Mouse (Mus musculus) cerebellum, adult 9-11 months (tissue): ENCODE measurements at regions not wholly inside any gene's neighbourhood (a gene's known extent, or its start where the extent isn't known, plus 50 kb on each side); places are given as distances from the start of the nearest gene placed in this dataset.

Source experiments
- DNase-seq: peaks from one replicate; pipeline ENCODE4 v3.0.0; 2022

DNA sequence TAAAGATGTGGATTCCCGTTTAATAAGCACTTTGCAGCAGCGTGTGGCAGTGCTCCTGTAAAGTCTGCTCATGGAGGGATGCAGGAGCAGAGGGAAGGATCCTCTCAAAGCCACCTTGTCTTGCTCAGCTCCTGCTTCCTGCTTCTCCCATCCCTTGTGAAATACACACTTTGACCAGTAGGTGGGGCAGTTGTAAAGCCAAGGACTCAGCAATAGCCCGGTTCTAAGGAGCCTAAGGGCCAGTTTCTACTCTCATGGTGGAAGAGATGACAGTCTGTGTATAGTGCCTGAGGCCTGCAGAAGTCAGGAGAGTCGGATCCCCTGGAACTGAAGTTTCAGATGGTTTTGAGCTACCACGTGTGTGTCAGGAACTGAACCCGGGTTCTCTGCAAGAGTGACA lies 272.0 kb downstream of the Drd1 start:
- peak; percentile 51 for DNase-seq

DNA sequence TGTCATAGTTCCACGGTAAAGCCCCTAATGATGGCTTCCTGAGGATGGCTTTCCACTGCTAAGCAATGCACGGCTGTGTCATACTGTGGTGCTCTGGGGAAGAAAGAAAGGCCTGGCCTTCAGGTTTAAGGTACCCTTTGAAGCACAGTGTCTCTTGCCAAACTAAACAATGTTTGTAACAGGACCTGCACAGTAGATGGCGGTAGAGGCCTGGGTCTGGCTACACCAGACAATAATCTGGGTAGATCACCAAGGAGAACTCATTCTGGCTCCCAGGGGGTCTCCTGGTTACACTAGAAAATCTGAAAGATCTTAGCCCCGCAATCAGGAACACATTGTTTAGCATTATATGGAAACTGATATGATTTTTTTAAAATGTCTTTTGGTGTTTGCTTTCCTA lies 276.4 kb downstream of the Drd1 start:
- DNase-seq, result no peak

DNA sequence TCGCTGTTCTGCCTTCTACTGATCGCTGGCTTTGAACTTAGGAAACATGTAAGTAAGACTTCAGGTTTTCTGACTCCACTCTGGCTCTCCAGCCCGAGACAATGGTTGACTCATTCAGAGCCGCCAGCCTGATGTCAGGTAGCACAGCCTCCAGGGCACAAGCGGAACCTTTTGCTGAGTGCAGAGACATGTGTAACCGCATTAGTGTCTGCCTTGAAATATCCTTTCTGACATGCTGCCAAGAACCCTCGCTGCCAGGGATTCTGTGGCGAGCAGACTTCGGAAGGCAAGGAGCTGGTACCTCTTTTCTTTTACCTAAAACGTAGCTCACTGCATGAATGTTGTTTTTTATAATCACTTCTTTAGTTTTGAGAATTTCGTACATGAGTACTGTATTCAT lies 279.1 kb downstream of the Drd1 start:
- no peak for DNase-seq

DNA sequence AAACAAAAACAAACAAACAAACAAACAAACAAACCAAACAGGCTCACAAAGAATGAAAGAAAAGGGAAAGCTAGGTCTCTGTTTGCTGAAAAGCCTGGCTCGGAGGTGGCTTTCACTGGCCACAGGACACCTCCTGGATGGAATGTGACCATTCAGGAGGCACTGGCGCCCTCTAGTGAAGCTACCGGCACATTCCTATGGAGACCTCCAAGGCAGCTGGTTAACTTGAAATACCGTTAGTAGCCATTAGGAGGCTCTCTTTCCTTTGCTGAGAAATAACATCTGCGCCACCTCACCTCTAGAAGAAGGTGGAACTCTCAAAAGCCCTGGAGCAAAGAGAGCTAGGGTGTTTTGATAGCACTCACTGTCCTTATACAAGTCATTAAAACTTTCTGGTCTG lies 279.8 kb downstream of the Drd1 start:
- no peak for DNase-seq

DNA sequence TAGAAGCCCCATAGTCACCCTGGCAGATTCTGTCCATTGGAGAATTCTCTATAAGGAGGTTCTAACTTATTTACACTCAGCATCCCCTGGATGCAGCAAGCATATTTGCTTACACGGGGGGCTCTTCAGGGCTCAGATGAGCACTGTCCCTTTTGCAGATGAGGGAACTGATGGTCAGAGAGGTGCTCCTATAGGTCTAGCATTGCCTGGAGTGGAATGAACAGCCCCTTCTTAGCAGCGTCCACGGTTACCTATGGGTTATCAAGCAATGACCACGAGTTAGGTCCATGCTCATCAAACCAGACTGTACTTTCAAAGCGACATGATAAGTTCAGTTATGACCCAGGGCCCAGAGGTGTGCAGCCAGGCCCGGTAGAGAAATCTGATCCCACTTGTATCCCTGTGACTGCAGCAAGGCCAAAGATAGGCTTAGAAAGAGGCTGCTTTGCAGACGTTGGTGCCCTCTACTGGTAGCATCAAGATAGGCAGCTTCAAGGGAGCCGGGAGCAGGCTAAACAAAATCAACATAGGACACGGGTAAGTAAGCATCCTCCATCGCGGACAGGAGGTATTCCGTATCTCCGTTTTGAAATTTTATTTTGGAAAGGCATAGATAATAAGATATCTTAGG lies 290.8 kb downstream of the Drd1 start:
- DNase-seq, result peak; percentile 27

DNA sequence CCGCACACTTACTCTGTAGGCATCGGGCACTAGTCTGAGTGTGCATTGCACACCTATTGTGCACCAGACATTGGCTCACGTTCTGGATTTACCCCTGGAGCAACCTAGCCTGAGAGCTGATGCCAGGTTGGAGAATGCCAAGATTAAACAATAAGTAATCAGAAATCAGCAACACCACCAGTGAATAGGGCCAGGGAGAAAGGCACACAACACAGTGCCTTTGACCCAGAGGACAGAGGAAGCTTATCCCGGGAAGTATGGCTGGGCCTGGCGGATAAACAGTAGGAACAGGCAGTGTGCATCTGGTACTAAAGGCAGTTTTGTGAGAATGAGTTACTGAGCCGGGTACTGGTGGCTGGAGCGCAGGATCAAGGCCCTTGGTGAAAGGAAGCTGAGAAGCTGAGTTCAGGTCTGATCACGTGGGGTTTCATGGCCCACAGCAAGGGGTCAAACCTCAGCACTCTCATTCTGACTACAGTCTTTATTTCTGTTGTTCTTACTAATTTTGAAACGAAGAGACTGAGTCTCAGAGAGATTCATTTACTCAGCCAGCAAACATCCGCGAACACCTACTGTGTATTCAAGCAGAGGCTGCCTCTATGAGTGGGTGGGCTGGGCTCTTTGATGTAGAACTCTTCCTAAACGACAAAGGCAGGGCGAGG lies 284.8 kb upstream of the Msx2 start:
- no peak for DNase-seq

DNA sequence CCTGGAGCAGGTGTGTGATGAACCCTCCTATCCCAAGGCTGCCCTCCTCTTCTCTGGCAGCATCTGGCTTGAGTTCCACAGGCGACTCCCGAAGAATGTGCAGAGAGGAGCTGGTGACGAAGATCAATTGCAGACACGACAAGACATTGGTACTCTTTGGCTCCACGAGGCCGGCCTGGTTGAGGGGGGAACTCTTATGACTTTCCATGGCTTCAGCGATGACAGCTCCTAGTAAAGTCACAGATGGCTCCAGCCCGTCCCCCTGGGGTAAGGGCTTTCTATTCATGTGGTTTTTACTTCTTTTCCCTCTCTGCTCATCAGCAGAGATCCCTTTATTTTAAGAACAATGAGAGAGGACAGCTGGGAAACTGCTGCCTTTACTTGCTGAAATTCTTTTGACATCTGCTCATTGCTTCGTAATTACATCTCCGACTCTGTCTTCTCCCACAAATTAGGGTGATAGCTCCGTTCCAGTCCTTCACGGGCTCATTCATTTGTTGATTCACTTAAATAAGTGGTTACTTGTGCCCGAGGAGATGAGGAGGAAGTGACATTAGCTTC lies 284.2 kb upstream of the Msx2 start:
- no peak for DNase-seq

DNA sequence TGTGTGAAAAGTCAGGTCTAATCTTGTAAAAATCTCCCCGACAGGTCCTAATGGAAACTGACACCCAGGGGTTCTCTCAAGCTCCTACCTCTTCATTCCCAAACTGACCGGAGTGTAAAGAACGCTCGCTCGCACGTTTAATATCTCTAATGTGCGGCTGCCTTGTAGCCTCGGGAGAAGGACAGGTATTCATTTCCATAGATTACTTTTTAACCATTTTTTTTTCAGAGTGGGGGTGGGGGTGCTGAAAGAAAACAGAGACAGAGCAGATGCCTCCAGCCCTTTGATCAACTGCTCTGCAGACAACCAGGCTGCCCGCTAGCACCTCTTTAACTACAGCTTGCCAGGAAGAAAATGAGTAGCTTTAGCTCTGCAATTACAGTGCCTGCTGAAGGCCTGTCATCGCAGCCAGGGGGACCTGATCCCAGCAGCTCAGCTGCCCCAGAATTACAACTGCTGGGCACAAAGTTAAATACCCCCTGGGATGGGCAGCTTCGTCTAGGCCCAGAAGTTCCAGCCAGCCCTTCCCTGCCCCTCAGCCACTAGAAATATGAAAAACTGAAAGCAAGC lies 282.3 kb upstream of the Msx2 start:
- no peak for DNase-seq

DNA sequence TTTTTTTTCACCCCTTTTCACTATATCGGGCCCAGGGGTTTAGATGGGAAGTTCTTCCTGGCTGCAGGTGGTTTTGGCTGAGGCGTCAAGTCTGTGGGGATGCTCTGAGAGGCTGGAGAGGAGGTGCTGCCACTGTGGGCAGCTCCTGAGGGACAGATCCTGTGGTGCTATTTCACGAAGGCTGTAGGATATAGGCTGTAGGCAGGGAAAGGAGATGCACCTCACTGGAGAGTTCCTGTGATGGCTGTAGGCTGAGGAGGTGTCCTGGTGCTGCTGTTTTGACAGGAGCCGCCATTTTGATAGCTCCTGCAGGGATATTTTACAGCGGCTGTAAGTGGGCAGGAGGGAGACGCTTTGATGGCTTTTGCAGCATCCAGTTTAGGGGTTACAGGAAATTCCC lies 280.2 kb upstream of the Msx2 start:
- no peak for DNase-seq

DNA sequence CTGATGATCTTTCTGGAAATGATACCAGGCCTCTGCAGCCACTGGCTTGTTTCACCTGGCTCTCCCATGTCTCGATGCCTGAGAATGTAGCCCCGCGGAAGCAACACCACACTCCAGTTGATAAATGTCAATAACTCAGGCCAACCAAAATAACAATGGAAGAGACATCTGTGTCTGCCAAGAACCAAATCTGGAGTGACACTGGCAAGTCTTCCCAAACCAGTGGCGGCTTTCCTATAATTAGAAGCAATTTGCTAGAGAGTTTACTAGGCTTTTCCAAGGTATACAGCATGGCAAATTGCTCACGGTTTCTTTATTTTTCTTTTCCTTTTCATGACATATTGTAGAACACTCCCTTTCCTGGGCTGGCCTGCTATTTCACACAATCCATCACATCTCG lies 268.1 kb upstream of the Msx2 start:
- no peak for DNase-seq

DNA sequence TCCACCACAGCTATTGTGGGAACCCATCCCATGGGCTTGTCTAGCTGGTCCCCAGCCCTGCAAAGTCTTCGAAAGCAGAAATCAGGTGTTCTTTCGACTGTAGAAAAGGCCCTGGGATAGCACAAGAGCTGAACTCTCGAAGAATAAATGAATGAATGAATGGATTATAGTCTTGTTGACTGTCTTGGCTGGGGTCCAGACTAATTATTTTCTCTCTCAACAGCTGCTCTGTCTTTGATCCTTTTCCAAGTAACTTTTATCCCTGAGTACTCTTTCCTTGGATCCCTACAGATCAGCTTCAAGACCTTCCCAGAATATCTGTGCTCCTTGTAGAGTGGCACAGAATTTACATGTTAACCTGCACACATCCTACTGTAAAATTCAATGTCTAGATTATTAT lies 266.3 kb upstream of the Msx2 start:
- DNase-seq, result no peak

DNA sequence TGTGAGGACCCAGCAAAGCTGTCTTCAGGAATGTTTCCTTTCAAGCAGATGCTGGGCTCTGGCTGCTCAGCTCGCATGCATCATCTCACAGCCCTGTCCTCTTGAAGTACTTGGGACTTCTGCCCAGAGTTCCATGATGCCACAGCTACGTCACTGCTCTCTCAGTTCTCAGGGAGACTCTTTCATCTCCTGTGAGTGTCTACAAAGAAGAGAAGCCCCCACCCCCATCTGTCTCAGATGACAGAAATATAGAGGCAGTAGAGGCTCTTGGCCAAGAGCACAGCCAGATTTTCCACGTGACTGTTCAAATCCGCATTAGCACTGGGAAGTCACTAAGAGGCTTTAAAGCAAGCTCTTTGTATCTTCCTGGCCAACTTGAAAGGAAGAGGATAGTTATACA lies 262.1 kb upstream of the Msx2 start:
- DNase-seq, result no peak

DNA sequence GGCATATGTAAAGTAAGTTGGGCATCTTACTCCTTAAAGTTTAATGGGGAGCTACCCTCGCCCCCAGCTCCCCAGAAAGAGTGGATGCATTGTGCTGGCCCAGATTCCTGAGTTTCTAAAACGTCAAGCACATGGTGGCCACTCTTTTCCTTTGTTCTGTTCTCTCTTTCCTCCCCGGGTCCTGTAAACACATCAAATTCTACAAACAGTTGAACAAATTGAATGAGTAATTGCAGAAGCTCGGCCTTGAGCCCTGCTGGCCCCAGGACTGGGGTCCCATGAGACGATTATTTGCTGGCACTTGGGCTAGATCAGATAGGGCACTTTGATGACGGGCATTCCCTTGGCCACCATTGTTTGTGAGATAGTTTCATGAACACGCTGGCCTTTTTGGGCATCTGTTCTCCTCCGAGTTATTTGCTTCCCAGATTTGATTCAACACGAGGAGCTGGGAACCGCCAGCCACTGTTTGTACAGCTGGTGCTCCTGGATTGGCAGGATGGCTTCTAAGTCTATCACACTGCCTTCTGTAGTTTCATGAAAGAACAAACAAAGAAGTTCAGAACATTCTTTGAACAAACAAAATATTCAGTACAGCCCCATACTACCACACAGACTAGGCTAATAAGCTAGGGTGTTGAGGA lies 257.5 kb upstream of the Msx2 start:
- DNase-seq, result no peak

DNA sequence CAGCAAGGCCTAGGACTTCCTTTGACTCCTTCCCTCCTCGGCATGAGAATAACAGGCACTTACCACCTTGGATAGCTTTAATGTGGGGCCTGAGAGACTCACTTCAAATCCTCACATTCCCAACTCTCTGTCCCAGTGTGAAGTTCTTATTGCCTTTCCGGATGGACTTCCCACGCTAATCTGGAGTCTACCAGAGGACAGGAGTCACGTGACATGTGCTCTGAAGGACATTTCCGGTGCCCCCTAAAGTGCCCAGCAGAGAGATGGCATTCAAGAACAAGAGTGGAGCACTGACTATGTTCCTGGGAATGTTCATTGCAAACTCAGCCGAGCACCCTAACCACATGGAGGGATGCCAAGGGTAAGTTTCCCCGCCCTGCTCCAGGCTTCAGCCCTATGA lies 257.0 kb upstream of the Msx2 start:
- DNase-seq, result no peak

DNA sequence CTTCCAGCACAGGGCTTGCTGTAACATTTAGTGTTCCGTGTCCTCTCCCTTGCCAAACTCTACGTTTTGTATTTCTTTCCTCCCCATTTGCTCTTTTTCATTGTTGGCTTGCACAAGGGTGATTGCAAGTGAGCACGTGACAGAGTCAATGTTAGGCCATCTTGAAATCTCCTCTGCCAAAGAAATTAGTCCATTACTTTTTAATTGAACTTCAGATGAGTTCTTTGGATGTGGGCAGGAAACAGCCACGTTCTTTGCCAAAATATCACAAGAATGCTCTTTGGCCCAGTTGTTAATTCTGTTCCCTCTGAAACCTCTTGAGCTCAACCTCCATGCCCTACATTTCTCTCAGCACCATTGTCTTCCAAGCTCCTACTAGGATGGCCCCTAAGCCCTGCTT lies 253.2 kb upstream of the Msx2 start:
- DNase-seq, result no peak

DNA sequence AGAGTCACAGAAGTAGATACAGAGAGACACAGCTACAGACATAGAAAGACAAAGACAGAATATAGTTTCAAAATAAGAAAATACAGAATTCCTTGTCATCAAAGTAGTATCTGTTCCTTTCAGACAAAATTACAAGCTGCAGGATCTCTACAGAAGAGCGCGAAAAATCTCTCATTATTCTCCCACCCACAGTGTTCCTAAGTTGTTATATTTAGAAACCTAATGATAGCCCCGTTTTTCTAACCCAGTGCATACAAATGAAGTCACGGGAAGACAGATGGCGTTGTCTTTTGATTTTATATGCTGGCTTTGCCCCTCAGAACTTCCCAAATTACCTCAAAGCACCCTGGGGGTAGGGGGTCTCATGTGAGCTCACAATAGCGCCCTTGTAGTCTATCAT lies 250.0 kb upstream of the Msx2 start:
- no peak for DNase-seq

DNA sequence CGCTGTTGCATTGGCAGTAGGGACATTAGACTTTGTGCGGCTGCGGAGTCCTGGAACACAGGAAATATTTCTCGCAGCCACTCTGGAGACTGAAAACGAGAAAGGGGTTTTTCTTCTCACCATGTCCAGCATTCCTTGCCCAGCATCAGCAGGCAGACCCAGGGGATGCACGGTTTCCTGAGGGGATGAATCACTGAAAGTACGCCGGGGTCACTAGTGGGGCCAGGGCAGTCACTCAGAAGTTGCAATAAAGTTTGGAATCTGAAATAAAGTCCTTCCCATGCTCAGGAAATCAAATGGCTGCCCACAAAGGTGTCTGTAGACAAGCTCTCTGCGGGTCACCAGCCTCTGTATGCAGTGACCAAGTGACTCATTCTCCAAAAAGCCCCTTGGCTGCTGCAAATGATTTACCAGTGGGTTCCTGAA lies 248.2 kb upstream of the Msx2 start:
- DNase-seq, result no peak

DNA sequence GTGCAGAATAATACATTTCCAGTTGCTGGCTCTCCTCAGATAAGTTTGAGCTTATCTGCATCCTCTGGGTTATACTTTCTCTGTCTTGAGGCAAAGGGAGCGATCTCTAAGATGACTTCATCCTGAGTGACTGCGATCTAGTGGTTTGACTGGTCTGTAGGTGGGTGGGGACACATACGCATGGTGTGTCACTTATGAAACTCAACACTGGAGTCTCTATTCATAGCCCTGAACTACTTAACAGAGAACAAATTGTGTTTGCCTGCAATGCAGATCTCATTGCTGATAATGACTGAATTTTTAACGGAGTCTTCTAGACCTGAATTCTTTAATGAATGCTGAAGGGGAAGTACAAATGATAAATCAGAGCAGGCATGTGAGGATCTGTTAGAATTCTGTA lies 244.7 kb upstream of the Msx2 start:
- DNase-seq, result no peak

DNA sequence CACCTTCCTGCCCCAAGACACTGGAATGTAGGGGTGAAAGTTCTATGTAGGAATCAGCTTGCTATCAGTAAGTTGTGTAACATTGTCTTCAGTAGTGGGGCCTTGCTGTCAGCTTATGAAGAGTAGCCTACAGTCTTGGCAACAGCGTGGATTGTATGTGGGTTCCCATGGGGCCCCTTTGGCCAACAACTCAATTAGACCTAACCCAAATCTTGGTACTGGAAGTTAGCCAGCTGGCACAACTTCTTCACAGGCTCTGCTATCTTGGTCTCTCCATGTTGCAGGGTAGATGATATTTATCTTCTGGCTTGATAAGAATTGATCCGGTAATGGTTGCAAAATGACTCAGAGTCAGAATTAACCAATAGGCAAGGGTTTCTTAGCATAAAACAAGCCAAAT lies 244.2 kb upstream of the Msx2 start:
- no peak for DNase-seq

DNA sequence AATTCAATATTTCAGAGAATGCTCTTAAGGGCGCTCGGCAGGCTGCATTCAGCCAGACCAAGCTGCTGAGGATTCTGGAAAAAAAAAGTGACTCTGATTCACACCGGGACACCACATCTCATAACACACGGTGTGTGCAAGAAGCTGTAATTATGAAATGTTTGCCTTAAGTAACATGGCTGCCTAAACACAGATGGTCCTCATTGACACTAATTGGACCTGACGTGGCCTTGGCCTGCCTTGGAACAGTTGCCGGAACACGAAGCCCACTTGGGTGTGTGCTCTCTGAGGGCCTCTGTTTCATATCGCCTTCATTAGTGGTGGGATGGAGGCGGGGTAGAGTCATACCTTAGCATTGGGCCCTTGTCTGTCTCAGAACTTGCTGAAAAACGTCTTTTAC lies 236.2 kb upstream of the Msx2 start:
- DNase-seq, result no peak

DNA sequence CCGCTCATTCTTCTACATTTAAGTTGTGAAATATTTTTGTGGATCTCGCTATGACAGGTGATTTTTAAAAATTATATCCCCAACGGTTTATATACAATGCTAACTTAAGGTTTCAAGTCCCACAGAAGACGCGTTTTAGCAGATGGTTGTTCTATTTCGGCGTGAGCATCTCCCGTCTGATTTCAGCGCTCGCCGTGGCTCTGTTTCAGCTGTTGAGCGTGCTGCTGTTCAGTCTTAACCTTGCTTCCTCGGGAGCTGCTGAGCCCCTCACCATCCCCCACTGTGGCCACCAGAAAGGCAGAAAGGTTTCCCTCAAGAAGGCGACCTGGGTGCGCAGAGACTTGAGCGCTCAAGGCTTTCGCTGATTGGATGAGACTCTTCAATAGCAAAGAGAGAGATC lies 234.7 kb upstream of the Msx2 start:
- DNase-seq, result no peak

DNA sequence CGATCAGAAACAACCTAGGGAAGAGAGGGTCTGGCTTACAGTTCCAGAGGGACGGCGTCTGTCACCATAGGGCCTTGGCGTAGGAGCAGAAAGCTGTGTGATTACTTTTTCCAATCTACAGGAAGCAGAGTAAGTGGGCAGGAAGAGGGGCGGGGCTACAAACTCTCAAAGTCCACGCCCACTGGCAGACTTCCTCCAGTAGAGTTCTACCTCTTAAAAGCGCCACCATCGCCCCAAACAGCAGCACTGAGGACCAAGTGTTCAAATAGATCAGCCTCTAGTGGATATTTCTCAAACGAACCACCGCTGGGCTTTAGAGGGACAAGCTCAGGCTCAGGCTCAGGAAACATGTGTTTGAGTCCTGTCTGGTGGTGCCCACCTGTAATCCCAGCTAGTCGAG lies 231.2 kb upstream of the Msx2 start:
- DNase-seq, result no peak

DNA sequence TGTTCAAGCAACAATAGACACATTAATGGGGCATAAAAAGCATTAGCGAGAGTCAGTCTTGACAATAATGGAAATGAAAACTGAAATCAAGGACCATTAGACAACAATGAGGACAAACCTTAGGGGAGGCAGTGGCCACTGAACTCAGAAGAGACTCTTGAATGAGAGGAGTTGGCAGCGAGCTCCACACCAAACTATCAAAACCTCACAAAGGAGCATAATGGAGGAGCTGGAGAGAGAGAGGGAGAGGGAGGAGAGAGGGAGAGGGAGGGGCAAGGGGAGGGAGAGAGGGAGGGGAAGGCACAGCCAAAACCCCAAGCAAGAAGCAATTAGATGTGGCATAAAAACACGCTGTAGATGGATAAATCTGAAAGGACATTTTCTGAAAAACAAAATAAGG lies 227.4 kb upstream of the Msx2 start:
- DNase-seq, result no peak

DNA sequence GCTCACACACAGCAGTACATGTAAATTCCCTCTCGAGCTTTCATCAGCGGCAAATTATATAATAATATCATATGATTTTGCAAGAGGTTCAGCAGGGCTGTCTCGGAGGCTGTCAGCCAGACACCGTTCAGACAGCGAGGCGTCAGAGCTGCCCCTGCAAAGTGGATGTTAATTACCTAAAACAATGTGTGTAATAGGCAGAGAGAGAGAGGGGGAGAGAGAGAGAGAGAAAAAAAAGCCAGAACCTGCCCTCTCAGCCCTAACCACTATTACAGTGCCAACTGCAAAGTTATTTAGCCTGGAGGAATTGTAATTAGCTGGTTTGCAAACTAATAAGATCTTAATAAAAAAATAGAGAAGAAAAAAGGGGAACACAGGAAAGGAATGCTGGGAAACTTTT lies 225.1 kb upstream of the Msx2 start:
- no peak for DNase-seq
